Mouse (Mus musculus) CH12.LX (cell line): ENCODE data around the gene 2610008E11Rik. TPM values are rescaled to one million over a fixed set of nuclear protein-coding genes. Genes with fewer than 3 reads are reported as not detected.

Experiments
- DNase-seq: peaks from one replicate; pipeline ENCODE4 v3.0.0-alpha.2; 2013; ENCODE audit errors: extremely low read depth
- H3K27ac ChIP-seq: 2 replicates; pipeline ENCODE4 v1.5.1; 2012; ENCODE audit warnings: low read depth, mild to moderate bottlenecking, control low read depth, moderate library complexity; ENCODE audit not compliant: insufficient read depth
- H3K27me3 ChIP-seq: replicated peaks from 2 replicates; pipeline ENCODE3; 2012; ENCODE audit warnings: inconsistent platforms
- H3K36me3 ChIP-seq, 2 experiments: replicated peaks in 1 of 2; 2 replicates each; pipeline versions ENCODE3 to v1.6.1; 2012; ENCODE audit warnings: inconsistent platforms in 1 of 2, low read length in 1 of 2, mild to moderate bottlenecking in 1 of 2, mixed read lengths in 1 of 2, moderate library complexity in 1 of 2; ENCODE audit not compliant: control insufficient read depth in 1 of 2, insufficient read depth in 1 of 2
- H3K4me1 ChIP-seq, 2 experiments: 2 replicates each; pipeline ENCODE4 v1.6.1; 2012; ENCODE audit warnings: inconsistent platforms in 1 of 2, moderate library complexity in 1 of 2; ENCODE audit not compliant: insufficient read depth in 2 of 2, control insufficient read depth in 1 of 2
- H3K4me2 ChIP-seq: 2 replicates; pipeline ENCODE4 v1.6.1; 2012; ENCODE audit warnings: low read depth, mild to moderate bottlenecking, control low read depth; ENCODE audit not compliant: poor library complexity, insufficient read depth, severe bottlenecking
- H3K4me3 ChIP-seq, 3 experiments: fragments of 150-350 bp in 1 of 3; sonication (generic) in 1 of 3; replicated peaks in 1 of 3; 2 replicates each; pipeline versions ENCODE3 to v1.5.1; 2011 to 2012; ENCODE audit warnings: low read depth in 2 of 3, low read length in 2 of 3, mild to moderate bottlenecking in 2 of 3, moderate library complexity in 2 of 3, control low read depth in 1 of 3, improper control_type of control experiment in 1 of 3, inconsistent platforms in 1 of 3, mixed read lengths in 1 of 3; ENCODE audit not compliant: poor library complexity in 1 of 3
- H3K79me2 ChIP-seq: replicated peaks from 2 replicates; pipeline ENCODE4 v1.6.1; 2012; ENCODE audit warnings: mild to moderate bottlenecking, moderate library complexity; ENCODE audit not compliant: control insufficient read depth, poor library complexity, insufficient read depth, severe bottlenecking; ENCODE audit errors: extremely low read depth
- H3K9ac ChIP-seq: 2 replicates; pipeline ENCODE4 v1.6.1; 2012; ENCODE audit warnings: low read depth, mild to moderate bottlenecking, control low read depth, moderate library complexity; ENCODE audit not compliant: insufficient read depth
- H3K9me3 ChIP-seq: replicated peaks from 2 replicates; pipeline ENCODE3; 2012; ENCODE audit warnings: low read length, inconsistent platforms, mixed read lengths
- BHLHE40 ChIP-seq: IDR thresholded peaks from 2 replicates; pipeline ENCODE4 v1.6.1; 2011; ENCODE audit warnings: mild to moderate bottlenecking, low read depth, low read length, improper control_type of control experiment
- CHD1 ChIP-seq: IDR thresholded peaks from 2 replicates; pipeline ENCODE4 v1.6.1; 2012; ENCODE audit warnings: low read depth, low read length, improper control_type of control experiment, inconsistent platforms
- CHD2 ChIP-seq: IDR thresholded peaks from 2 replicates; pipeline ENCODE4 v1.6.1; 2011; ENCODE audit warnings: low read length, improper control_type of control experiment
- CTCF ChIP-seq, 2 experiments: IDR thresholded peaks in 1 of 2; conservative IDR thresholded peaks in 1 of 2; 2 replicates each; pipeline ENCODE4 v1.5.1; 2011 to 2012; ENCODE audit warnings: low read depth in 2 of 2, low read length in 2 of 2, improper control_type of control experiment in 1 of 2, inconsistent platforms in 1 of 2, mild to moderate bottlenecking in 1 of 2, moderate library complexity in 1 of 2
- E2F4 ChIP-seq: IDR thresholded peaks from 2 replicates; pipeline ENCODE4 v1.6.1; 2011; ENCODE audit warnings: low read depth, low read length, improper control_type of control experiment; ENCODE audit not compliant: insufficient replicate concordance
- EP300 ChIP-seq: IDR thresholded peaks from 2 replicates; pipeline ENCODE4 v1.6.1; 2011; ENCODE audit warnings: low read length, improper control_type of control experiment
- IRF4 ChIP-seq: IDR thresholded peaks from 2 replicates; pipeline ENCODE4 v1.6.1; 2014; ENCODE audit warnings: low read depth, mild to moderate bottlenecking, inconsistent platforms, low read length, improper control_type of control experiment
- MEF2A ChIP-seq: IDR thresholded peaks from 2 replicates; pipeline ENCODE4 v1.6.1; 2014; ENCODE audit warnings: low read depth, mild to moderate bottlenecking, inconsistent platforms, low read length, improper control_type of control experiment, borderline replicate concordance
- MXI1 ChIP-seq: IDR thresholded peaks from 2 replicates; pipeline ENCODE4 v1.6.1; 2011; ENCODE audit warnings: mild to moderate bottlenecking, low read depth, low read length, improper control_type of control experiment
- NELFE ChIP-seq: IDR thresholded peaks from 2 replicates; pipeline ENCODE4 v1.6.1; 2011; ENCODE audit warnings: low read depth, low read length, improper control_type of control experiment
- NRF1 ChIP-seq: IDR thresholded peaks from 2 replicates; pipeline ENCODE4 v1.6.1; 2014; ENCODE audit warnings: low read depth, mild to moderate bottlenecking, inconsistent platforms, low read length, improper control_type of control experiment, moderate library complexity
- POLR2A ChIP-seq: IDR thresholded peaks from 2 replicates; pipeline ENCODE4 v1.6.1; 2011; ENCODE audit warnings: low read depth, mild to moderate bottlenecking, improper control_type of control experiment, low read length
- POLR2AphosphoS2 ChIP-seq: IDR thresholded peaks from 2 replicates; pipeline ENCODE4 v1.6.1; 2011; ENCODE audit warnings: low read depth, low read length, improper control_type of control experiment
- RAD21 ChIP-seq: IDR thresholded peaks from 2 replicates; pipeline ENCODE4 v1.6.1; 2011; ENCODE audit warnings: low read depth, mild to moderate bottlenecking, low read length, improper control_type of control experiment, moderate library complexity
- RCOR1 ChIP-seq: conservative IDR thresholded peaks from 2 replicates; pipeline ENCODE4 v1.6.1; 2012; ENCODE audit warnings: low read depth, mild to moderate bottlenecking, inconsistent platforms, low read length, improper control_type of control experiment
- SIN3A ChIP-seq: IDR thresholded peaks from 2 replicates; pipeline ENCODE4 v1.6.1; 2012; ENCODE audit warnings: low read length, improper control_type of control experiment, inconsistent platforms
- TBP ChIP-seq: conservative IDR thresholded peaks from 2 replicates; pipeline ENCODE4 v1.6.1; 2011; ENCODE audit warnings: low read depth, low read length, improper control_type of control experiment
- TCF12 ChIP-seq: IDR thresholded peaks from 2 replicates; pipeline ENCODE4 v1.6.1; 2014; ENCODE audit warnings: low read depth, mild to moderate bottlenecking, inconsistent platforms, low read length, improper control_type of control experiment
- UBTF ChIP-seq: IDR thresholded peaks from 2 replicates; pipeline ENCODE4 v1.6.1; 2012; ENCODE audit warnings: low read depth, mild to moderate bottlenecking, inconsistent platforms, low read length, improper control_type of control experiment, moderate library complexity
- ZNF384 ChIP-seq: IDR thresholded peaks from 2 replicates; pipeline ENCODE4 v1.6.1; 2012; ENCODE audit warnings: low read depth, low read length, improper control_type of control experiment, inconsistent platforms
- dilution Hi-C: fragments of 300-500 bp; cut with MboI; formaldehyde crosslinking; loops from 2 replicates; pipeline ENCODE4 v1.14.3; 2020; ENCODE audit warnings: low sequenced_read_pairs; ENCODE audit not compliant: extremely low pct_unique_long_range_greater_than_20kb, extremely low pct_ligation_motif_present
- in situ Hi-C: fragments of 300-500 bp; cut with MboI; formaldehyde crosslinking; loops from 3 replicates; pipeline ENCODE4 v1.14.3; 2019; ENCODE audit warnings: low sequenced_read_pairs, low pct_ligation_motif_present, low pct_unique_long_range_greater_than_20kb, mixed read lengths
- polyA plus RNA-seq: library from polyadenylated mRNA; unstranded; fragments of >175 nt; gene quantifications from 2 replicates; pipeline ENCODE4 v1.2.1, GENCODE M21; 2012; ENCODE audit warnings: low read depth; ENCODE audit not compliant: insufficient read length
- total RNA-seq, 2 experiments: library from RNA; depleted of rRNA; stranded (reverse); fragments of 300-350 nt in 1 of 2; fragments of >200 nt in 1 of 2; gene quantifications; 2 replicates each; pipeline ENCODE4 v1.2.3; 2012 to 2014

Gene 2610008E11Rik
- total RNA-seq (2012; rRNA removed) (3.5 TPM in 2 replicates), total RNA-seq (2014; rRNA removed) (3.0 and 3.8 TPM in 2 replicates), polyA plus RNA-seq (2.2 and 2.3 TPM in 2 replicates)

GRCm38 (mm10) chr10:79097161-79097754 is at the start of gene 2610008E11Rik:
Gene 2610008E11Rik (minus strand): TSS chr10:79097600.
- Histone ChIP-seq H3K4me3 (peak within 1 kb of the TSS; percentile 62 to 89 (median 69)), H3K4me1 (peaks cover 0 to 13% of the 10 kb centered on the region in 2 experiments; a peak in 2 of 4 replicates), H3K9me3 (no peaks in the 10 kb centered on the region), H3K36me3 (peaks cover 10 to 16% of the 10 kb centered on the region in 2 experiments), H3K79me2 (0 out of 2 replicates have a peak, but pooled peaks cover 2% of the 10 kb centered on the region), H3K27ac (peak within 1 kb of the TSS; percentile 53), H3K4me2 (peak within 1 kb of the TSS; percentile 78), H3K9ac (peak within 1 kb of the TSS; percentile 92), H3K27me3 (peaks cover 10% of the 10 kb centered on the region)
- TF ChIP-seq NELFE (peak; percentile 46), BHLHE40 (no peak), CTCF (conservative IDR thresholded peaks at IDR 0.05 in 1 of 2, IDR thresholded peaks at IDR 0.05 in 1 of 2; ENCODE audit: low read depth in 2 of 2, low read length in 2 of 2) (peak in 1 of 2 experiments; percentile 7; a peak in 1 of 4 replicates), TBP (peak; percentile 64; the same call in 1 of the 2 replicates), CHD2 (peak; percentile 92), UBTF (no peak), CHD1 (no peak), POLR2A (peak; percentile 55; the same call in 1 of the 2 replicates), RAD21 (no peak), IRF4 (no peak), ZNF384 (no peak), EP300 (no peak), SIN3A (peak; percentile 36; the same call in 1 of the 2 replicates), POLR2AphosphoS2 (no peak), NRF1 (peak; percentile 74), RCOR1 (no peak), MEF2A (no peak), TCF12 (peak; percentile 32; the same call in 1 of the 2 replicates), MXI1 (no peak), E2F4 (no peak)
- dilution Hi-C loops (no loop called here), in situ Hi-C loops (no loop called here)
- DNase-seq, result peak; percentile 95
